Mouse (Mus musculus) liver, postnatal 0 days (tissue): ENCODE results near the gene Rbfox1.

ENCODE experiments used
- CTCF ChIP-seq: sonication (generic); IDR thresholded peaks from 2 replicates; pipeline ENCODE4 v1.5.1; 2016; ENCODE audit warnings: antibody characterized with exemption, low read depth
- EP300 ChIP-seq: IDR thresholded peaks from 2 replicates; pipeline ENCODE4 v1.6.1; 2016; ENCODE audit warnings: antibody characterized with exemption, low read depth, mild to moderate bottlenecking

- TF ChIP-seq CTCF: no peak
- no peak for TF ChIP-seq EP300
Measured at GRCm38 (mm10) chr16:6769495-6770237, 884.5 kb downstream of the Rbfox1 start.
